Mouse (Mus musculus) lung, postnatal 25 days (tissue): Measurements from ENCODE around the gene Ubl3.

Experiments used
- DNase-seq: peaks from one replicate; pipeline ENCODE4 v3.0.0; 2022; ENCODE audit warnings: low spot score

Ubl3 gene

GRCm38 (mm10) chr5:148527632-148528031, 25.0 kb downstream of the Ubl3 start:
- no peak for DNase-seq

GRCm38 (mm10) chr5:148526631-148527030, 26.0 kb downstream of the Ubl3 start:
- no peak for DNase-seq

- no peak for DNase-seq
These were observed 29.2 kb downstream of the Ubl3 start for GRCm38 (mm10) chr5:148523202-148523971.

GRCm38 (mm10) chr5:148522378-148522777, 30.2 kb downstream of the Ubl3 start:
- no peak for DNase-seq

- no peak for DNase-seq
These were observed 35.1 kb downstream of the Ubl3 start for GRCm38 (mm10) chr5:148517445-148517844.

- peak; percentile 47 for DNase-seq
These were observed 40.4 kb downstream of the Ubl3 start for GRCm38 (mm10) chr5:148512042-148512640.

- no peak for DNase-seq
These were observed 42.3 kb downstream of the Ubl3 start for GRCm38 (mm10) chr5:148510265-148510664.

- peak; percentile 43 for DNase-seq
These were observed 42.9 kb downstream of the Ubl3 start for GRCm38 (mm10) chr5:148509731-148510130.

GRCm38 (mm10) chr5:148508901-148509604, 43.5 kb downstream of the Ubl3 start:
- DNase-seq, result peak; percentile 83

GRCm38 (mm10) chr5:148505381-148505780, 47.2 kb downstream of the Ubl3 start:
- DNase-seq, result no peak

GRCm38 (mm10) chr5:148502237-148502636, 50.4 kb downstream of the Ubl3 start:
- DNase-seq, result no peak

- no peak for DNase-seq
These were observed 51.2 kb downstream of the Ubl3 start for GRCm38 (mm10) chr5:148501228-148501957.

GRCm38 (mm10) chr5:148500516-148500915, 52.1 kb downstream of the Ubl3 start:
- DNase-seq, result peak; percentile 31

GRCm38 (mm10) chr5:148499616-148500015, 53.0 kb downstream of the Ubl3 start:
- DNase-seq, result no peak

GRCm38 (mm10) chr5:148495991-148496390, 56.6 kb downstream of the Ubl3 start:
- no peak for DNase-seq

- peak; percentile 63 for DNase-seq
These were observed 57.4 kb downstream of the Ubl3 start for GRCm38 (mm10) chr5:148495173-148495572.

GRCm38 (mm10) chr5:148494249-148494648, 58.3 kb downstream of the Ubl3 start:
- DNase-seq, result no peak

GRCm38 (mm10) chr5:148493025-148493424, 59.6 kb downstream of the Ubl3 start:
- DNase-seq, result no peak

GRCm38 (mm10) chr5:148490391-148490790, 62.2 kb downstream of the Ubl3 start:
- no peak for DNase-seq

GRCm38 (mm10) chr5:148489724-148490193, 62.8 kb downstream of the Ubl3 start:
- no peak for DNase-seq

- DNase-seq, result peak; percentile 58
These were observed 63.5 kb downstream of the Ubl3 start for GRCm38 (mm10) chr5:148488891-148489723.
